In the genomic region with DNA sequence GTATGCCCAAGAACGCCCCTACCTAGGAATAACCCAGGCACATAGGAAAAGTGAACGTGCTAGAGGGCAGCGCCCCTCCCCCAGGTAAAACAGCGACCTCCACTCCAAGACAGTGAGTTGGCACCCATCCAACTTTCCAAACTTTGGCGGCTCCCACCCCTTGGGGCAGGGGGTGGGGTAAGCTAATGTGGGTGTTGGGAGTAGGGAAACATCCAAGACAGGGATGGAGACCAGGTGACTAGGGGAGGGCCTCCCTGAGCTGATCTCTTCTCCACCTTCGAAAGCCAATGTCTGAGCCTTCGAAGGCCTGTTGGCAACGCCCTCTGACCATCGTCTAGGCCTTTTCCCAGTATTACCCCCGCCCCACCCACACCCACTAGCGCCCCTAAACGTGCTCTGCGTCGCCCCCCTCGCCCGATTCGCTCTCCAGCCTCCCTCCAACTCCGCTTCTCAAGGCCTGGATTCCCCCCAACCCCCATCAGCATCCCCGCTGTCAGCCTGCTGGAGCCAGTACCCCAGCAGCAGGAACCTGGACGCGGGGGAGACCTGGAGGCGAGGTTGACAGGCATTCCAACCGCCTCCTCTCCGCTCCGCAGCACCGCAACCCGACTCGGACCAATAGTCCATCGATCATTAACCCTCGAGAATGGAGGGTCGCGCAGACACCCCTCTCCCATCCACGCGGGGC, we compare ENCODE assay signal across 8 mouse cellular contexts. TPM values are rescaled to one million over a fixed set of nuclear protein-coding genes. Genes with fewer than 3 reads are reported as not detected.
A peak's percentile ranks its signal among the peaks of the same experiment; 100 is the strongest.
DNase-seq lines count a peak whose midpoint lies in the region; ATAC-seq and TF ChIP-seq lines count a peak whose summit lies in the region.

No protein-coding gene starts in this region.

- peaks cover 16% of the 10 kb centered on the region for H3K79me2 ChIP-seq in myocyte (ENCODE audit: control insufficient read depth, insufficient read depth)

- H3K4me3 ChIP-seq in bone marrow, adult 2 months (replicated peaks; ENCODE audit: control insufficient read depth, low read depth, low read length), result peak overlapping the region; percentile 58
- peak overlapping the region; percentile 87 for H3K4me3 ChIP-seq in forebrain, embryonic 13.5 days
- H3K4me3 ChIP-seq in myocyte, result peak overlapping the region; percentile 96

- H3K27ac ChIP-seq in bone marrow, adult 2 months (ENCODE audit: control insufficient read depth, insufficient read depth, low read depth, low read length, poor library complexity), result no peak overlapping the region
- peak overlapping the region; percentile 95 for H3K27ac ChIP-seq in forebrain, embryonic 13.5 days

- peaks cover 1% of the 10 kb centered on the region; the same call in 1 of the 2 replicates for H3K4me1 ChIP-seq in bone marrow, adult 2 months (ENCODE audit: control insufficient read depth, insufficient read depth, low read length)
- peaks cover 56% of the 10 kb centered on the region for H3K4me1 ChIP-seq in forebrain, embryonic 13.5 days

- peak; percentile 95 for DNase-seq in heart, adult 11 months
- no peak for DNase-seq in heart, adult 9 months (ENCODE audit: low spot score in 2 of 2)
- peak; percentile 29 for DNase-seq in 3T3-L1 (ENCODE audit: low read depth, low spot score)
- DNase-seq in kidney, postnatal 4 days, result peak; percentile 76 to 84
- no peak for DNase-seq in urinary bladder, postnatal 36 days (ENCODE audit: low spot score in 2 of 2)

- peak; percentile 4; the same call in 1 of the 2 replicates for ATAC-seq in forebrain, embryonic 13.5 days

- TF ChIP-seq CTCF in bone marrow, adult 2 months (IDR thresholded peaks at IDR 0.05; ENCODE audit: control insufficient read depth, insufficient read depth, low read length), result no peak

- H3K9ac ChIP-seq in forebrain, embryonic 13.5 days, result peak overlapping the region; percentile 96

- no peak for TF ChIP-seq POLR2A in bone marrow, adult 2 months (IDR thresholded peaks at IDR 0.05; ENCODE audit: borderline replicate concordance, control insufficient read depth, low read depth, low read length)
- TF ChIP-seq POLR2A in myocyte (IDR thresholded peaks at IDR 0.05; ENCODE audit: insufficient read length, low read depth), result no peak

- no peaks in the 10 kb centered on the region for H3K27me3 ChIP-seq in forebrain, embryonic 13.5 days
- H3K27me3 ChIP-seq in myocyte (ENCODE audit: control insufficient read depth, insufficient read depth, insufficient read length), result no peaks in the 10 kb centered on the region

- H3K4me2 ChIP-seq in forebrain, embryonic 13.5 days, result peak overlapping the region; percentile 81
- peak overlapping the region; percentile 91 for H3K4me2 ChIP-seq in myocyte (ENCODE audit: low read depth)

- no peaks in the 10 kb centered on the region for H3K9me3 ChIP-seq in forebrain, embryonic 13.5 days (replicated peaks)

- WGBS in bone marrow, adult 2 months, result 9% methylated on average over 34 of the region's 34 CpGs
- WGBS in forebrain, embryonic 13.5 days, result 3% methylated on average over 25 of the region's 34 CpGs

- H3K36me3 ChIP-seq in forebrain, embryonic 13.5 days (ENCODE audit: poor library complexity, severe bottlenecking), result peaks cover 23% of the 10 kb centered on the region
- peaks cover 20% of the 10 kb centered on the region for H3K36me3 ChIP-seq in myocyte (ENCODE audit: control insufficient read depth, insufficient read depth)

- H3ac ChIP-seq in myocyte (ENCODE audit: control insufficient read depth, insufficient read length), result peak overlapping the region; percentile 60

TF ChIP-seq in myocyte, 11 proteins besides CTCF, POLR2A, EP300 and RAD21:
- TF ChIP-seq REST (IDR thresholded peaks at IDR 0.05; ENCODE audit: insufficient read depth, insufficient read length), result no peak
- TF ChIP-seq POLR2AphosphoS2 (IDR thresholded peaks at IDR 0.05; ENCODE audit: insufficient read length, low read depth), result peak; percentile 44

RNA-seq across cellular contexts. Expression of gene Cacnb1, which starts 1.1 kb away (rescaled TPM):
- polyA plus RNA-seq in bone marrow, adult 2 months (2011; ENCODE audit: insufficient read depth, insufficient read length, low replicate concordance, missing spikeins), result 4.6 and 5.3 TPM in 2 replicates
- 25.9 and 29.9 TPM in 2 replicates for polyA plus RNA-seq in forebrain, embryonic 13.5 days (2015; fragmentation: Nextera tagmentation; extraction: Ambion mirVana)
- 163 TPM for polyA plus RNA-seq in myocyte (2012; fragmentation: generic; extraction: Trizol)

RNA-seq across cellular contexts. Expression of gene Rpl19, which starts 4.8 kb away (rescaled TPM):
- polyA plus RNA-seq in bone marrow, adult 2 months (2011; ENCODE audit: insufficient read depth, insufficient read length, low replicate concordance, missing spikeins), result 864 and 1,335 TPM in 2 replicates
- 801 and 821 TPM in 2 replicates for polyA plus RNA-seq in forebrain, embryonic 13.5 days (2015; fragmentation: Nextera tagmentation; extraction: Ambion mirVana)
- 2,972 TPM for polyA plus RNA-seq in myocyte (2012; fragmentation: generic; extraction: Trizol)

RNA-seq across cellular contexts. Expression of gene Arl5c, which starts 25.7 kb away (rescaled TPM):
- polyA plus RNA-seq in bone marrow, adult 2 months (2011; ENCODE audit: insufficient read depth, insufficient read length, low replicate concordance, missing spikeins), result 33.1 and 47.3 TPM in 2 replicates
- 8.4 and 11.0 TPM in 2 replicates for polyA plus RNA-seq in forebrain, embryonic 13.5 days (2015; fragmentation: Nextera tagmentation; extraction: Ambion mirVana)
- polyA plus RNA-seq in myocyte (2012; fragmentation: generic; extraction: Trizol), result 2.1 TPM

RNA-seq across cellular contexts. Expression of gene Stac2, which starts 31.6 kb away (rescaled TPM):
- polyA plus RNA-seq in bone marrow, adult 2 months (2011; ENCODE audit: insufficient read depth, insufficient read length, low replicate concordance, missing spikeins), result 0.52 and 1.0 TPM in 2 replicates
- polyA plus RNA-seq in forebrain, embryonic 13.5 days (2015; fragmentation: Nextera tagmentation; extraction: Ambion mirVana), result 1.2 and 1.6 TPM in 2 replicates
- 41.7 TPM for polyA plus RNA-seq in myocyte (2012; fragmentation: generic; extraction: Trizol)

RNA-seq across cellular contexts. Expression of gene Plxdc1, which starts 35.5 kb away (rescaled TPM):
- polyA plus RNA-seq in bone marrow, adult 2 months (2011; ENCODE audit: insufficient read depth, insufficient read length, low replicate concordance, missing spikeins), result 2.0 and 11.9 TPM in 2 replicates
- 0.14 and 0.34 TPM in 2 replicates for polyA plus RNA-seq in forebrain, embryonic 13.5 days (2015; fragmentation: Nextera tagmentation; extraction: Ambion mirVana)
- polyA plus RNA-seq in myocyte (2012; fragmentation: generic; extraction: Trizol), result 2.7 TPM

Comparison
In these comparisons a context has a peak if more than half of its experiments do, and no peak if none do; other contexts are left out.
1. DNase-seq: peak in heart, adult 11 months (single experiment), 3T3-L1 (single experiment) and kidney, postnatal 4 days (2 of 2); none in heart, adult 9 months (0 of 2) and urinary bladder, postnatal 36 days (0 of 2).
2. Peak in every context shown above with its lines, with median percentiles within 50 percentile points of each other: H3K4me3 ChIP-seq.